Mouse (Mus musculus) cortical plate, adult 2 months (tissue): ENCODE data around the gene Oxsr1. TPM values are rescaled to one million over a fixed set of nuclear protein-coding genes. Genes with fewer than 3 reads are reported as not detected.
"Not testable (repeated sequence)": the region's sequence is repeated elsewhere in the genome, so short reads cannot be mapped to it uniquely, and the experiment has no call there.

Source experiments
- H3K27ac ChIP-seq: fragments of 200-500 bp; 2 replicates; pipeline ENCODE4 v1.5.1; 2012; ENCODE audit warnings: low read length, control low read depth, inconsistent platforms; ENCODE audit not compliant: insufficient read depth
- H3K4me1 ChIP-seq: fragments of 200-500 bp; 2 replicates; pipeline ENCODE4 v1.6.1; 2011; ENCODE audit warnings: low read length; ENCODE audit not compliant: control insufficient read depth, insufficient read depth
- H3K4me3 ChIP-seq: fragments of 200-500 bp; 2 replicates; pipeline ENCODE4 v1.5.1; 2011; ENCODE audit warnings: mild to moderate bottlenecking, low read length, control low read depth; ENCODE audit not compliant: insufficient read depth
- CTCF ChIP-seq: fragments of 200-500 bp; IDR thresholded peaks from 2 replicates; pipeline ENCODE4 v1.5.1; 2011; ENCODE audit warnings: mild to moderate bottlenecking, control low read depth, low read length; ENCODE audit not compliant: insufficient read depth; ENCODE audit errors: extremely low read depth
- POLR2A ChIP-seq: fragments of 200-500 bp; IDR thresholded peaks from 2 replicates; pipeline ENCODE4 v1.6.1; 2011; ENCODE audit warnings: mild to moderate bottlenecking, low read length, control low read depth; ENCODE audit not compliant: insufficient read depth; ENCODE audit errors: extremely low read depth
- polyA plus RNA-seq: library from polyadenylated mRNA; depleted of rRNA; stranded (reverse); fragments of >200 nt; gene quantifications from 2 replicates; pipeline ENCODE4 v1.2.3, GENCODE M21; 2012

Gene Oxsr1
- polyA plus RNA-seq, 1 experiment, result 46.9 TPM

DNA sequence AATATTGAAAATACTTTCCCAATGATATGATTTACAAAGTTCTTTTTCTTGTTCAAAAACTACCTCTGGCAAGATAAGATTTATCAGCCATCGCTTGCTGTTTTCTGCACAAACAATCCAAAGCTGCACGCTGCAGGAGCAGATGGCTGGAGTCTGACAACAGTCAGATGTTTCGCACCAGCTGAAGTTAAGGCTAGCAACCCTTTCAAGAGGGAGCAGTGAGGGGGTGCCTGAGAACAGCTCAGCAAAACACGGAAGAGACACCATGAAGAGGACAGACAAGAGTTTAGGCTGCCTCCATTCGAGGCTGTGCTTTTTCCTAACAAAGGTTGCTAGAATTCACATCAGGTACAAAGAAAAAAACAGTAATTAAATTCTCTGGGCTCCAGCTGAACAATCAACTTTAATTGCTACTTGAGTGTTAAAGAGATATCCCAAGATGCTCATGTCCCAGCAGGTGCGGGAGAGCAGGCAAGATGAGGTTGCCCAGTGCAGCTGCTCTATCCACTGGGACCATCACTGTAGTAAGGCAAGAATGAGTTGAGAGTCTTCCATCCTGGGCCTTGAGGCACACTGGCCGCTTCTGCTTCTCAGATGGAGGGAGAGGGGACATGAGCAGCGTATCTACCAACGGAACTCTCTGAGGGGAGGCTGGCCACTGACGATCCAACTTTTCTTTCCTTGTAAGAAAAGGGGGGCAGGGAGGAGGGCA, 81.8 kb downstream of the Oxsr1 start:
- H3K4me3 ChIP-seq, result no peak overlapping the region
- no peaks in the 10 kb centered on the region for H3K4me1 ChIP-seq
- TF ChIP-seq CTCF (no peak), POLR2A (no peak)
- no peak overlapping the region for H3K27ac ChIP-seq

DNA sequence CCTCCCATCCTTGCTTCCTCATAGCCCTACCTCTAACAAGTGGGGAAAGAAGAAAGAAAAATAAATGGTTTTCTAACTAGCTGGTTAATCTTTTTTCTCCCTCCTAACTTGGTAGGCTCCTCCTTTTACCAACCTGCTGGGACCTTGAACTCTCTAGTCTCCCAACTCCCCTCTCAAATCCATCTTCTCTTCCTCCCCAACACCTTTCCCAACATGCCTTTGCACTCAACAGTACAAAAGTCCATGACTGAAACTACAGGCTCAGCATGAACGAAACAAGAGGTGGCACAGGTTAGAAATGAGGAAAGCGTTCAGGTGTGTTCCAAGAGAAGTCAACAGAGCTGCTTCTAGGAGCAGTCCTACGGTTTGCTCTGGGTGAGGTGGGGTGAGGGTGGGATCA, 83.0 kb downstream of the Oxsr1 start:
- Histone ChIP-seq H3K4me3 (no peak overlapping the region), H3K4me1 (no peaks in the 10 kb centered on the region), H3K27ac (no peak overlapping the region)
- TF ChIP-seq POLR2A, result no peak
- no peak for TF ChIP-seq CTCF

DNA sequence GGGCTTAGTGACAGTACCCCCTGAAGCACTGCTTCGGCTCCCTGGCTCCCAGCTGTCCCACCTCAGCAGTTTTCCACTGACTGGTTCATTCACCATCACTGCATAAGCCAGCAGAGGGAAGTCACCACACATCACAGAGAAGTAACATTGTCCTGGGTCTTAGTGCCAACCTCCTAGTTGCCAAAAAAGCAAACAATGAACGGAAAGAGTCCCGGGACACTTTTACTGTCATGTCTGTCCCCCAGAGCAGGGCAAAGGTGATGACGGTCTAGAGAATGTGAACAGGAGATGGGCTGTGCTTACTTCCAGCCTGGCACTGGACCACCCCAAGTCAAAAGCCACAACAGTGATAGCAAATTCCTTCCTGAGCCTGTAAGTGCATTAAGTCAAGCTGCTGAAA, 83.4 kb downstream of the Oxsr1 start:
- Histone ChIP-seq H3K27ac (no peak overlapping the region), H3K4me3 (no peak overlapping the region), H3K4me1 (no peaks in the 10 kb centered on the region)
- no peak for TF ChIP-seq POLR2A
- no peak for TF ChIP-seq CTCF

DNA sequence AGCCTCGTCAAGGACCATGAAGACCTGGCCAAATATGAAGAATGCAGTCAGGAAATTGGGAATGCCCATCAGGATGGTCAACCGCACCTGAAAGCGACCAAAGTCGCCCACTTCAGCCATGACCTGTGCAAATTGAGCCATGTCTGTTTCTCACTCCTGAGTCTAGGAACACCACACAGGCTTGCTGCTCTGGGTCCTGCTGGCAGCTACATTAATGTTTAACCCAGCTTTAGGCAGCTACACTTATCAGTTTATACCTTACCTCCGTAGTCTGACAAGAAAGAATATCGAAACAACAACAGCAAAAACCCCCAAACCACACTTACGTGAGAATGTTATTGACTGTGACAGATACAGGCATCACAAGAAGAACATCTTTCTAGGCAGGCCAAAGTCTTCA, 90.7 kb downstream of the Oxsr1 start:
- Histone ChIP-seq H3K4me1 (no peaks in the 10 kb centered on the region), H3K27ac (no peak overlapping the region), H3K4me3 (no peak overlapping the region)
- TF ChIP-seq POLR2A (no peak), CTCF (no peak)

DNA sequence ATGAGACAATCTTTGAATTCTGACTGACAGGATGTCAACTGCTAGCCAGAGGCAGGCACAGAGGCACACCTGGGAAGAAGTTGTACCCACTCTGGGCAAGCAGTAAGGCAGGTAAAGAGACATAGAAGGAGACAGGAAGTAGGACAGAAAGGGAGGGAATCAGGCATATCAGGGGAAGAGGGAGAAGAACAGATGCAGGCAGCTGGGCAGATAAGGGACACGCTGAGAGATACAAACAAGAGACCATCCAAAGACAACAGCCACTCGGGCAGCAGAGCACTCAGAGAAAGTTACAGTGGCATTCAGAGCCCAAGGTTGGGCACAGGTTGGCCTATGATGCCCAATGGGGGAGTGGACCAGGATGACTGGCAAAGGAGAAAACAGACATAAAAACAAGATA, 91.4 kb downstream of the Oxsr1 start:
- H3K4me1 ChIP-seq, result no peaks in the 10 kb centered on the region
- TF ChIP-seq CTCF (no peak), POLR2A (no peak)
- no peak overlapping the region for H3K4me3 ChIP-seq
- H3K27ac ChIP-seq, result no peak overlapping the region

DNA sequence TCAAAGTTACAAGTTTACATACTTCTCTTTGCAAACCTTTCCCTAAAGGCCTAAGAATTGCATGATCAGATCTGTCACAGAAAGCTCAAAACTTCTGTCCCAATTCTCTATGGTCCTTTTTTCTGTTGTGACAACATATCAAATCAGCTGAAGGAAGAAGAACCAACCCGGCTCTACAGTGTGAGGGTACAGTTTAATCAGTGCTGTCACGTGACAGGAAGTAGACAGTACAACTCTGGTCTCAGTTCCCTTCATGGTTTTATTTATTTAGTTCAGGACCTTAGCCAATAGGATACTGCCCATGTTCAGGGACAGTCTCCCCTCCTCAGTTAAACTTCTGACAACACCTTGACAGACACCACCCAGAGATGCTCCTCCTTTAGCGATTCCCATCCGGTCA, 102.0 kb downstream of the Oxsr1 start:
- no peak overlapping the region for H3K4me3 ChIP-seq
- no peaks in the 10 kb centered on the region for H3K4me1 ChIP-seq
- TF ChIP-seq POLR2A, result no peak
- no peak for TF ChIP-seq CTCF
- H3K27ac ChIP-seq, result no peak overlapping the region

DNA sequence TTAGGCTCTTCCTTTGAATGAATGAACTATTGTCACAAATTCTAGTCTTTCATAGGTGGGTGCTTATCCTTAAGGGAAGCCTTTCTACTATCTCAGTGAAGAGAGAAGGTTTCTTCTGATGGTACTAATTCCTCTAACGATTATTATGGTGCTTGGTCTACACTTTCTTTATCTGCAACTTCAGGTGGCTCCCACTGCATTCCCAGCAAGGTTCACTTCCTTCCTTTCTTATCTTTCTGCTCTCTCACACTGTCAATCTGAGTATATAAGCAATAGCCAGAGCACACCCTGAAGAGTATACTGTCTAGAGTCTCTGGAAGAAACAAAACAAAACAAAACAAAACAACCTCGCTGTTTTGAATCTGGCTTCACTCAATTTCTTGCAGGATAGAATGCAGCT, 102.6 kb downstream of the Oxsr1 start:
- Histone ChIP-seq H3K27ac (no peak overlapping the region), H3K4me1 (no peaks in the 10 kb centered on the region)

DNA sequence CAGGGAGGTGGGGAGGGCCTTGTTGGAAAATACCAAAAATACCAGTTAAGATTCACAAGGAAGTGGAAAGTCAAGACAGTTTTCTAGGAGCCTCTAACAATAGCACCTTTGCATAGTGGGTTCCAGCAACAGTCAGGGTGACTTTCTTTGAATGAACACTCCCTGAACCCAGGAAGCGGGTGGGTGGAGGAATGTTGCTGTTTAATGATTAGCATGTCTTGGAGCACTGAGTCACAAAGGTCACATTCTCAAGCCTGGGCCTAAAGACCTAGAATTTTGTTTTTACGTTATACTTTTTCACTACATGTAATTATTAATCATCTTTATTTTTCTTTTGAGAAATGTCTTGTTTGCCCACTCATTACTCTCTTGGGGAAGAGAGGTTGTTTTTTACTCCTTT, 106.9 kb downstream of the Oxsr1 start:
- not testable (repeated sequence) for H3K27ac ChIP-seq, H3K4me1 ChIP-seq, H3K4me3 ChIP-seq

More for the DNA sequence above, 102.6 kb downstream of the Oxsr1 start:
- TF ChIP-seq CTCF, result no peak
- no peak for TF ChIP-seq POLR2A
- H3K4me3 ChIP-seq, result no peak overlapping the region

DNA sequence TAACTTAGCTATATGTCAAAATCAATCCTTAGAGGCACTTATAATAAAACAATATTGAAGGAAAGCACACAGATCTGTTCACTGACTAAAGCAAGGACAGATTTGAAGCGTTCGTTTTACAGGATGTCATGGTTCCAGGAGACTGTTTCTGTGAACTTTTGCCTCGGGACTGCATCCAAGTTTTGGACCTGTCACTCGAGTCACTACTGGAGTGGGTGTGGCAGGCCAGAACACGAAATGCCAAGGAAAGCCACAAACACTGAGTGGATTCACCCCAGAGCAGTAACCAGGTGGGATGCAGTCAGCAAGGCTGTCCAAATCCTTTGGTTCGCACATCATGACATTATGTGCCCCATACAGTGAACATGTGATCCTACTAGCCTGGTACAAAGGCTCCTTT, 107.6 kb downstream of the Oxsr1 start:
- Histone ChIP-seq H3K4me3 (no peak overlapping the region), H3K4me1 (no peaks in the 10 kb centered on the region), H3K27ac (no peak overlapping the region)
- TF ChIP-seq CTCF, result no peak
- TF ChIP-seq POLR2A, result no peak

DNA sequence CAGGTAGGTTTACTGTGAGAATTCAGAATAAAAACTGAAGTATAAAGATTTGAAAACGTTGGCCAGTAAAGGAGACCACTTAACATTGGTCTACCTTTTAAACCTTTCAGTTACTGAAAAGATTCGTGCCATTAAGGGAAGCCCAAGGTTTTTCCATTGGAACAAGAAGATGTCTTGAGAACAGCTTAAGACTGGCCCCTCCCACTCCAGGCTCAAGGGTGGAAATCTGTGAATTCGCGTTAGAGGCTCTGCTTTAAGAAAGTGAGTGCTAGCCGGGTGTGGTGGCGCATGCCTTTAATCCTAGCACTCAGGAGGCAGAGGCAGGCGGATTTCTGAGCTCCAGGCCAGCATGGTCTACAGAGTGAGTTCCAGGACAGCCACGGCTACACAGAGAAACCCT, 109.2 kb downstream of the Oxsr1 start:
- Histone ChIP-seq H3K27ac (no peak overlapping the region), H3K4me1 (no peaks in the 10 kb centered on the region), H3K4me3 (no peak overlapping the region)
- TF ChIP-seq POLR2A, result no peak
